Mouse (Mus musculus) MEL (cell line): Measurements from ENCODE around the gene Ttf2. TPM values are rescaled to one million over a fixed set of nuclear protein-coding genes. Genes with fewer than 3 reads are reported as not detected.
A peak's percentile ranks its signal among the peaks of the same experiment; 100 is the strongest.

Experiments
- DNase-seq: peaks from one replicate; pipeline ENCODE4 v3.0.0; 2011; ENCODE audit warnings: low read depth, low spot score
- H3K27ac ChIP-seq: 2 replicates; pipeline ENCODE4 v1.5.1; 2012; ENCODE audit warnings: low read depth, mild to moderate bottlenecking, control low read depth, low read length, moderate library complexity; ENCODE audit not compliant: control insufficient read depth
- H3K27me3 ChIP-seq, 2 experiments: fragments of 150-350 bp in 1 of 2; sonication (generic) in 1 of 2; 2 replicates each; pipeline ENCODE4 v1.6.1; 2012; ENCODE audit warnings: low read length in 2 of 2, mild to moderate bottlenecking in 2 of 2, improper control_type of control experiment in 1 of 2, moderate library complexity in 1 of 2; ENCODE audit not compliant: insufficient read depth in 2 of 2, control insufficient read depth in 1 of 2
- H3K36me3 ChIP-seq, 2 experiments: 2 replicates each; pipeline ENCODE4 v1.6.1; 2012 to 2014; ENCODE audit warnings: low read length in 2 of 2, improper control_type of control experiment in 1 of 2, inconsistent platforms in 1 of 2, mild to moderate bottlenecking in 1 of 2; ENCODE audit not compliant: insufficient read depth in 2 of 2, control insufficient read depth in 1 of 2
- H3K4me1 ChIP-seq, 2 experiments: fragments of 150-350 bp in 1 of 2; sonication (generic) in 1 of 2; 2 replicates each; pipeline ENCODE4 v1.6.1; 2012; ENCODE audit warnings: low read length in 2 of 2, improper control_type of control experiment in 1 of 2, mild to moderate bottlenecking in 1 of 2; ENCODE audit not compliant: insufficient read depth in 2 of 2, control insufficient read depth in 1 of 2
- H3K4me3 ChIP-seq, 2 experiments: fragments of 150-350 bp in 1 of 2; sonication (generic) in 1 of 2; 2 replicates each; pipeline ENCODE4 v1.5.1; 2012; ENCODE audit warnings: low read depth in 2 of 2, low read length in 2 of 2, mild to moderate bottlenecking in 2 of 2, moderate library complexity in 2 of 2, control low read depth in 1 of 2, improper control_type of control experiment in 1 of 2; ENCODE audit not compliant: control insufficient read depth in 1 of 2, insufficient read depth in 1 of 2
- H3K79me2 ChIP-seq: 2 replicates; pipeline ENCODE4 v1.6.1; 2012; ENCODE audit warnings: mild to moderate bottlenecking, low read length, moderate library complexity; ENCODE audit not compliant: control insufficient read depth, poor library complexity, insufficient read depth
- H3K9ac ChIP-seq: 2 replicates; pipeline ENCODE4 v1.6.1; 2012; ENCODE audit warnings: low read depth, mild to moderate bottlenecking, control low read depth, low read length, moderate library complexity; ENCODE audit not compliant: control insufficient read depth, poor library complexity, severe bottlenecking
- H3K9me3 ChIP-seq: fragments of 150-350 bp; sonication (generic); replicated peaks from 2 replicates; pipeline ENCODE4 v1.6.1; 2012; ENCODE audit warnings: mild to moderate bottlenecking, low read length, improper control_type of control experiment, moderate library complexity; ENCODE audit not compliant: insufficient read depth
- BHLHE40 ChIP-seq: IDR thresholded peaks from 2 replicates; pipeline ENCODE4 v1.6.1; 2012; ENCODE audit warnings: low read depth, mild to moderate bottlenecking, inconsistent platforms, low read length, improper control_type of control experiment, borderline replicate concordance
- CHD2 ChIP-seq: IDR thresholded peaks from 2 replicates; pipeline ENCODE4 v1.6.1; 2011; ENCODE audit warnings: low read length, improper control_type of control experiment
- E2F4 ChIP-seq: IDR thresholded peaks from 2 replicates; pipeline ENCODE4 v1.6.1; 2011; ENCODE audit warnings: low read depth, low read length, improper control_type of control experiment, borderline replicate concordance
- ELF1 ChIP-seq: IDR thresholded peaks from 2 replicates; pipeline ENCODE4 v1.6.1; 2014; ENCODE audit warnings: low read depth, mild to moderate bottlenecking, inconsistent platforms, low read length, improper control_type of control experiment, moderate library complexity
- EP300 ChIP-seq, 2 experiments: IDR thresholded peaks; 2 replicates each; pipeline ENCODE4 v1.6.1; 2011; ENCODE audit warnings: improper control_type of control experiment in 2 of 2, low read length in 2 of 2, low read depth in 1 of 2, mild to moderate bottlenecking in 1 of 2
- ETS1 ChIP-seq: IDR thresholded peaks from 2 replicates; pipeline ENCODE4 v1.6.1; 2012; ENCODE audit warnings: low read depth, mild to moderate bottlenecking, inconsistent platforms, low read length, improper control_type of control experiment, moderate library complexity
- GABPA ChIP-seq: IDR thresholded peaks from 2 replicates; pipeline ENCODE4 v1.6.1; 2012; ENCODE audit warnings: low read depth, mild to moderate bottlenecking, inconsistent platforms, low read length, improper control_type of control experiment, moderate library complexity
- JUND ChIP-seq: IDR thresholded peaks from 2 replicates; pipeline ENCODE4 v1.6.1; 2011; ENCODE audit warnings: low read depth, mild to moderate bottlenecking, improper control_type of control experiment, low read length
- MAFK ChIP-seq: IDR thresholded peaks from 2 replicates; pipeline ENCODE4 v1.6.1; 2011; ENCODE audit warnings: low read depth, mild to moderate bottlenecking, low read length, improper control_type of control experiment, borderline replicate concordance
- MXI1 ChIP-seq: IDR thresholded peaks from 2 replicates; pipeline ENCODE4 v1.6.1; 2011; ENCODE audit warnings: mild to moderate bottlenecking, low read depth, low read length, improper control_type of control experiment
- MYB ChIP-seq: IDR thresholded peaks from 2 replicates; pipeline ENCODE4 v1.6.1; 2011; ENCODE audit warnings: mild to moderate bottlenecking, low read depth, low read length, improper control_type of control experiment
- MYC ChIP-seq: IDR thresholded peaks from 2 replicates; pipeline ENCODE4 v1.6.1; 2011; ENCODE audit warnings: low read depth, mild to moderate bottlenecking, low read length, improper control_type of control experiment, moderate library complexity
- POLR2AphosphoS5 ChIP-seq: IDR thresholded peaks from 2 replicates; pipeline ENCODE4 v1.6.1; 2012; ENCODE audit warnings: low read depth, borderline replicate concordance, mild to moderate bottlenecking, inconsistent platforms, low read length, moderate library complexity, mixed read lengths
- RAD21 ChIP-seq: IDR thresholded peaks from 2 replicates; pipeline ENCODE4 v1.6.1; 2011; ENCODE audit warnings: mild to moderate bottlenecking, low read depth, low read length, improper control_type of control experiment
- RCOR1 ChIP-seq: IDR thresholded peaks from 2 replicates; pipeline ENCODE4 v1.6.1; 2012; ENCODE audit warnings: low read depth, mild to moderate bottlenecking, inconsistent platforms, low read length, improper control_type of control experiment
- SIN3A ChIP-seq: IDR thresholded peaks from 2 replicates; pipeline ENCODE4 v1.6.1; 2012; ENCODE audit warnings: low read length, improper control_type of control experiment, inconsistent platforms
- SMC3 ChIP-seq: IDR thresholded peaks from 2 replicates; pipeline ENCODE4 v1.6.1; 2011; ENCODE audit warnings: low read depth, low read length, improper control_type of control experiment
- TAL1 ChIP-seq: IDR thresholded peaks from 2 replicates; pipeline ENCODE4 v1.6.1; 2012; ENCODE audit warnings: mild to moderate bottlenecking, inconsistent platforms, low read length, moderate library complexity, mixed read lengths
- TCF12 ChIP-seq: IDR thresholded peaks from 2 replicates; pipeline ENCODE4 v1.6.1; 2014; ENCODE audit warnings: low read depth, mild to moderate bottlenecking, inconsistent platforms, low read length, improper control_type of control experiment, moderate library complexity
- UBTF ChIP-seq: IDR thresholded peaks from 2 replicates; pipeline ENCODE4 v1.6.1; 2012; ENCODE audit warnings: low read depth, mild to moderate bottlenecking, inconsistent platforms, low read length, improper control_type of control experiment, moderate library complexity, borderline replicate concordance; ENCODE audit not compliant: insufficient read depth
- USF1 ChIP-seq: IDR thresholded peaks from 2 replicates; pipeline ENCODE4 v1.6.1; 2014; ENCODE audit warnings: low read depth, mild to moderate bottlenecking, inconsistent platforms, low read length, improper control_type of control experiment, moderate library complexity
- USF2 ChIP-seq, 2 experiments: IDR thresholded peaks; 2 replicates each; pipeline ENCODE4 v1.6.1; 2011 to 2012; ENCODE audit warnings: improper control_type of control experiment in 2 of 2, low read length in 2 of 2, borderline replicate concordance in 1 of 2, inconsistent platforms in 1 of 2, low read depth in 1 of 2, mild to moderate bottlenecking in 1 of 2; ENCODE audit not compliant: insufficient read depth in 1 of 2
- ZC3H11A ChIP-seq: IDR thresholded peaks from 2 replicates; pipeline ENCODE4 v1.6.1; 2012; ENCODE audit warnings: low read depth, mild to moderate bottlenecking, inconsistent platforms, low read length, improper control_type of control experiment
- ZKSCAN1 ChIP-seq: IDR thresholded peaks from 2 replicates; pipeline ENCODE4 v1.6.1; 2012; ENCODE audit warnings: low read depth, mild to moderate bottlenecking, inconsistent platforms, low read length, improper control_type of control experiment, moderate library complexity
- ZMIZ1 ChIP-seq: IDR thresholded peaks from 2 replicates; pipeline ENCODE4 v1.6.1; 2012; ENCODE audit warnings: low read depth, mild to moderate bottlenecking, inconsistent platforms, low read length, improper control_type of control experiment, moderate library complexity
- ZNF384 ChIP-seq: IDR thresholded peaks from 2 replicates; pipeline ENCODE4 v1.6.1; 2012; ENCODE audit warnings: low read depth, mild to moderate bottlenecking, inconsistent platforms, low read length, improper control_type of control experiment
- polyA plus RNA-seq, 2 experiments: library from polyadenylated mRNA; stranded (reverse) in 1 of 2; unstranded in 1 of 2; fragments of >175 nt in 1 of 2; fragments of >200 nt in 1 of 2; gene quantifications; 2 replicates each; pipeline versions ENCODE4 v1.2.1 to v1.2.4; 2012; ENCODE audit warnings: low replicate concordance in 2 of 2, low read depth in 1 of 2; ENCODE audit not compliant: insufficient read length in 2 of 2, insufficient read depth in 1 of 2, missing spikeins in 1 of 2
- total RNA-seq: library from RNA; depleted of rRNA; stranded (reverse); fragments of 300-350 nt; gene quantifications from 2 replicates; pipeline ENCODE4 v1.2.3, GENCODE M21; 2012

Ttf2 gene
- total and polyA plus RNA-seq, 3 experiments, result 27.7 to 34.4 TPM; not detected in 1

- no peak overlapping the region for H3K27ac ChIP-seq
- TF ChIP-seq MYC (no peak), ELF1 (no peak), SMC3 (no peak), EP300 (IDR thresholded peaks at IDR 0.05; ENCODE audit: low read depth in 1 of 2, low read length in 2 of 2) (no peak), ZKSCAN1 (no peak), USF1 (no peak), UBTF (no peak), GABPA (no peak), JUND (no peak), MAFK (no peak)
- TF ChIP-seq, all 39 proteins: peak for 0
These were observed 8.0 kb downstream of the Ttf2 start for GRCm38 (mm10) chr3:100961501-100961900.

DNA sequence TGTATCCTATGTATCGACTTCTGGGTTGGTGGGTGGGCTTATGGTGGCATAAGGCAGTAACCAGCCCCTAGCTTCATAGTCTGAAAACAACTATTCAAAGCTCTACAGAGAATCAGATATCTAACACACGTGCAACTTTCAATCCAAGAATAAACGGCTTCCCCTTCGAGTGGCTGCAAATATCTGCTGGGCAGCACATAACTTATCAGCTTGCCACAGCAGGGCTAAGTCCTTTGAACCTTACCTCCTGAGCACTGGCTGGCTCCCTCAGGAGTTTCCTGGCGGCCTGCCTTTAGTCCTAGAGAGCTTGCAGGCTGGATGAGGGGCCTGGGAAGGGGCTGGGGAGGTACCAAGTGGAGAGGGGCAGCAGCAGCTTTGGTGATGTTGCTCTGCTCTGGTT is 8.5 kb downstream of the Ttf2 start:
- DNase-seq, result peak; percentile 37
- no peak for TF ChIP-seq ZNF384
- peak; percentile 34; the same call in 1 of the 2 replicates for TF ChIP-seq MXI1
- TF ChIP-seq USF2 (IDR thresholded peaks at IDR 0.05; ENCODE audit: borderline replicate concordance in 1 of 2, insufficient read depth in 1 of 2, low read depth in 1 of 2, low read length in 2 of 2), result no peak
- TF ChIP-seq RCOR1, result no peak
- TF ChIP-seq BHLHE40, result peak; percentile 83
- TF ChIP-seq SIN3A, result no peak; the same call in 1 of the 2 replicates
- TF ChIP-seq TAL1, result no peak
- no peak for TF ChIP-seq CHD2
- peak in 1 of 2 experiments; percentile 54; a peak in 3 of 4 replicates for TF ChIP-seq EP300 (IDR thresholded peaks at IDR 0.05; ENCODE audit: low read depth in 1 of 2, low read length in 2 of 2)
- 0 out of 2 replicates have a peak, but pooled peaks have one; percentile 12 for TF ChIP-seq ETS1
- TF ChIP-seq E2F4, result no peak
- TF ChIP-seq GABPA, result no peak
- no peak for TF ChIP-seq RAD21
- TF ChIP-seq ELF1, result no peak
- TF ChIP-seq UBTF, result no peak
- TF ChIP-seq ZMIZ1, result no peak
- TF ChIP-seq SMC3, result no peak
- no peak for TF ChIP-seq POLR2AphosphoS5
- no peak for TF ChIP-seq ZC3H11A
- no peak for TF ChIP-seq MYB
- peak; percentile 64; the same call in 1 of the 2 replicates for TF ChIP-seq TCF12
- Histone ChIP-seq H3K9ac (no peak overlapping the region), H3K27ac (no peak overlapping the region), H3K27me3 (no peaks in the 10 kb centered on the region), H3K79me2 (no peaks in the 10 kb centered on the region), H3K9me3 (no peaks in the 10 kb centered on the region), H3K36me3 (peaks cover 0 to 12% of the 10 kb centered on the region in 2 experiments; a peak in 2 of 4 replicates), H3K4me3 (no peak overlapping the region), H3K4me1 (no peaks in the 10 kb centered on the region)

More at GRCm38 (mm10) chr3:100961501-100961900, 8.0 kb downstream of the Ttf2 start:
- no peaks in the 10 kb centered on the region for H3K4me1 ChIP-seq
- H3K9me3 ChIP-seq, result no peaks in the 10 kb centered on the region
- no peaks in the 10 kb centered on the region for H3K27me3 ChIP-seq
- H3K79me2 ChIP-seq, result no peaks in the 10 kb centered on the region
- H3K4me3 ChIP-seq, result no peak overlapping the region
- no peak for DNase-seq
- no peak overlapping the region for H3K9ac ChIP-seq
- H3K36me3 ChIP-seq, result peaks cover 0 to 9% of the 10 kb centered on the region in 2 experiments; a peak in 2 of 4 replicates
